Mouse (Mus musculus) liver, adult 2 months (tissue): ENCODE measurements around the gene Plch1.

Source experiments
- CTCF ChIP-seq: fragments of 200-500 bp; IDR thresholded peaks from 2 replicates; pipeline ENCODE4 v1.5.1; 2011; ENCODE audit warnings: low read depth, low read length, control low read depth
- POLR2A ChIP-seq: fragments of 200-500 bp; IDR thresholded peaks from 2 replicates; pipeline ENCODE4 v1.6.1; 2011; ENCODE audit warnings: low read length, control low read depth; ENCODE audit not compliant: insufficient read depth; ENCODE audit errors: extremely low read depth

DNA sequence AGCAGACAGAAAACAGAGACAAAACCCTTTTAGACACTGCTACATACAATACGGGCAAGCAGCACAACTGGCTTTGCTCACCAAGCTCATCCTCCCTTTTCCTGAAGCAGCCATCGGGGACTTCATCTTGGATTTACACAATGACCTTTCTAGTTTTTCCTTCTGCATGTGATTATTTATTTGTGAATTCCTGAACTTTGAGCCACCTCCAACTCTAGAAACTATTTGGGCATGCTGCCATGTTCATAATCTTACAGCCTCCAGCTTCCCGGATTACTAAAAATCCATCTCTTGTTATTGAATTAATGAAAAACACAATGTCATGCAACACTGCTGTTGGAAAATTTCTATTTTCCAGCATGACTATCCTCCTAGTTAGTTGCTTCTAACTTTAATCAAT is 84.1 kb downstream of the Plch1 start:
- TF ChIP-seq CTCF = no peak
- no peak for TF ChIP-seq POLR2A
